Mouse (Mus musculus) liver, embryonic 11.5 days (tissue): ENCODE results near the gene Snx29. TPM values are rescaled to one million over a fixed set of nuclear protein-coding genes. Genes with fewer than 3 reads are reported as not detected.

ENCODE experiments used
- ATAC-seq: fragments of 200-750 bp; cut with Nextera tagmentation; replicated peaks from 2 replicates; pipeline ENCODE4 v1.8.0; 2017; ENCODE audit warnings: moderate number of reproducible peaks, mild to moderate bottlenecking, moderate TSS enrichment, moderate library complexity; ENCODE audit not compliant: low FRiP score
- DNase-seq: peaks from one replicate; pipeline ENCODE4 v3.0.0-alpha.2; 2017; ENCODE audit warnings: low spot score
- H3K27ac ChIP-seq: fragments of 300-500 bp; sonication (generic); 2 replicates; pipeline ENCODE4 v1.5.1; 2014; ENCODE audit warnings: mild to moderate bottlenecking, low read depth, low read length, control low read depth
- H3K27me3 ChIP-seq: fragments of 300-500 bp; sonication (generic); replicated peaks from 2 replicates; pipeline ENCODE4 v1.6.1; 2014; ENCODE audit warnings: low read length, mixed read lengths; ENCODE audit not compliant: control insufficient read depth, insufficient read depth
- H3K36me3 ChIP-seq: fragments of 300-500 bp; sonication (generic); 2 replicates; pipeline ENCODE4 v1.6.1; 2014; ENCODE audit warnings: mild to moderate bottlenecking, low read length, moderate library complexity, mixed read lengths; ENCODE audit not compliant: control insufficient read depth, insufficient read depth
- H3K4me1 ChIP-seq: fragments of 300-500 bp; sonication (generic); replicated peaks from 2 replicates; pipeline ENCODE4 v1.6.1; 2014; ENCODE audit warnings: low read length, mixed read lengths; ENCODE audit not compliant: control insufficient read depth, insufficient read depth
- H3K4me2 ChIP-seq: fragments of 300-500 bp; sonication (generic); 2 replicates; pipeline ENCODE4 v1.6.1; 2014; ENCODE audit warnings: mild to moderate bottlenecking, control low read depth, moderate library complexity
- H3K4me3 ChIP-seq: fragments of 300-500 bp; sonication (generic); 2 replicates; pipeline ENCODE4 v1.5.1; 2014; ENCODE audit warnings: low read depth, low read length, control low read depth
- H3K9ac ChIP-seq: fragments of 300-500 bp; sonication (generic); 2 replicates; pipeline ENCODE4 v1.6.1; 2014; ENCODE audit warnings: low read depth, low read length, control low read depth
- H3K9me3 ChIP-seq: fragments of 300-500 bp; sonication (generic); 2 replicates; pipeline ENCODE4 v1.6.1; 2016; ENCODE audit warnings: low read length, inconsistent platforms, mixed read lengths; ENCODE audit not compliant: control insufficient read depth
- WGBS: fragments of 180-500 bp; shearing (Covaris S2); extraction: QIAGEN DNeasy Blood & Tissue Kit; methylation state at CpG from one replicate; pipeline ENCODE4 v1.1.7; 2014; 5-methylcytosine and 5-hydroxymethylcytosine counted together
- polyA plus RNA-seq: library from polyadenylated mRNA; unstranded; fragments of >200 nt; fragmentation: Nextera tagmentation; extraction: Ambion mirVana; gene quantifications from 2 replicates; pipeline ENCODE4 v1.2.1, GENCODE M21; 2014

The Snx29 gene
- polyA plus RNA-seq, 1 experiment from 2014 or later, result 5.1 TPM

DNA sequence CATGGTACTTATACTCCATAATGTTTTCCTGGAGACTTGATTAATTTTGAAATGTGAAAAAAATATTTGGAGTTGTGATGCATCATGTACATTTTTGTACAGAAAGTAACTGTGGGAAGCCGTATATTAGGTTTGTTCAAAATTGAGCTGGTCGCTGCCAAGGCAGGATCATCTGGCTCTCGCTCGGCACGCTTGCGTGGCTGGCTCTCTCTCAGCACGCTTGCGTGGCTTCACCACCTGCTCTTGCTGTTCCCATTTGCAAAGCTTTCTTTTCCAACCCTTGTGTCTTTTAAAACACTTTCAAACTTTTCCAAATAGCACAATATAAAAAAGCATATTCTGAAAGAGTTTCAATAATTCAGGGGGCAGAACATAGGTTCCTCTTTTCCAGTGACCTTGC lies 317.2 kb downstream of the Snx29 start:
- no peak for DNase-seq
- Histone ChIP-seq H3K4me2 (no peak overlapping the region), H3K9ac (no peak overlapping the region), H3K4me1 (peaks cover 4% of the 10 kb centered on the region), H3K36me3 (no peaks in the 10 kb centered on the region), H3K27ac (no peak overlapping the region), H3K4me3 (no peak overlapping the region), H3K27me3 (no peaks in the 10 kb centered on the region), H3K9me3 (no peaks in the 10 kb centered on the region)
- WGBS, result 93% methylated on average over 8 of the region's 8 CpGs
- no peak for ATAC-seq

DNA sequence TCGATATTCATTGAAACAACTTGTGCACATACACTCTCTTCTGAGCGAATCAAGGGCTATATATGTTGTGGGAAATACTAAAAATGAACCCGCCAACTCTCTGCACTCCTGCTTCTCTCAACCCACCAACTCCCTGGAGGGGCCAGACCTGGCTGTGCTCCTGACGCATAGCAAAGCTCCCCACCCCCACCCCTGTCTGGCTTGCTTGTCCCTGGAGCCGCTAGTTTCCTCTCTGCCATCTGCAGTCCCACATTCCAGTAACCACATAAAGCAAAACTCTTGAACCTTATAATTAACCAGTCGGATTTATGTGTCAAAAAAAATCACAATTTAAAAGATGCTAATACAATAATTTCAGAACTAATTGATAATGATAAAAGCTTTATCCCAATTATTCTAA lies 320.9 kb downstream of the Snx29 start:
- no peak overlapping the region for H3K4me3 ChIP-seq
- WGBS, result 66% methylated on average over 6 of the region's 6 CpGs
- no peak for ATAC-seq
- no peaks in the 10 kb centered on the region for H3K9me3 ChIP-seq
- no peaks in the 10 kb centered on the region for H3K27me3 ChIP-seq
- H3K4me1 ChIP-seq, result no peaks in the 10 kb centered on the region
- H3K4me2 ChIP-seq, result no peak overlapping the region
- no peak overlapping the region for H3K27ac ChIP-seq
- no peak for DNase-seq
- H3K36me3 ChIP-seq, result no peaks in the 10 kb centered on the region
- H3K9ac ChIP-seq, result no peak overlapping the region

DNA sequence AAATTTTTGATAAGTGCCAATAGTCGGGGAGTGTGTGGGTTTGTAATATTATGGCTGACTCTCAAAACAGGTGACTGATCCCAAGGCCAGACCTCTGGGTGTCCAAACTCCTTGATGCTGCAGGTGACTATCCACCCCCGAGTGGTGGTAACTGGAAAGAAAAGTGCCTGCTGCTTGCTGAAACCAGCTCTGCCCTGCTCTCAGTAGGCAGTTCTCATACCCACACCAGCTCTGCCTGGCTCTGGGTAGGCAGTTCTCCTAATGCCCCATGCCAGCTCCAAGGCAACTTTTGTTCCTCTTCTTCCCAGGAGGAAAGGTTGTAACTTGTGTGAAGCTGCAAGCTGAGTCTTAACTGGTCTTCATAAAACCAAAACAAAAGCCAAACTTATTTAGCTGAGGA lies 321.7 kb downstream of the Snx29 start:
- no peaks in the 10 kb centered on the region for H3K36me3 ChIP-seq
- no peak for ATAC-seq
- DNase-seq, result no peak
- no peak overlapping the region for H3K4me2 ChIP-seq
- no peaks in the 10 kb centered on the region for H3K4me1 ChIP-seq
- H3K27me3 ChIP-seq, result no peaks in the 10 kb centered on the region
- no peak overlapping the region for H3K27ac ChIP-seq
- H3K9ac ChIP-seq, result no peak overlapping the region
- WGBS, result 73% methylated on average over 2 of the region's 2 CpGs
- H3K4me3 ChIP-seq, result no peak overlapping the region
- H3K9me3 ChIP-seq, result no peaks in the 10 kb centered on the region

DNA sequence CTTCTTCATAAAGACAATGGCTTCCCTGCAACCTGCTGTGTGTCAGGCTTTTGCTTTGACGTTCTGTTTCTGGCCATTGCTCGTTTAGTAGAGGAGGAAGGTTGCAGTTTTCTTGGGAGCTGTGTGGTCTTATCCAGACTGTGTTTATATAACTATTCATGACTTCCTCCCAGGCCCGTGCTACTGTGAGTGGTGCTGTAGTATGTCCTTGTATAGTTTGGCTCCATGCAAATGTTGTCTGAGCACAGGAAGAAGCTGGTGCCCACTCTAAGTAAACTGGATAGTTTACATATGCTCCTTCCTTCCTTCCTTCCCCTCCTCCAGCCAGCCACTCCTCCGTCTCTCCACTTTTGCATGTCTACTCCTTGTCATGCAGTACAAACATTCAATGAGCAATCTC lies 323.0 kb downstream of the Snx29 start:
- H3K36me3 ChIP-seq, result no peaks in the 10 kb centered on the region
- DNase-seq (no peak), ATAC-seq (no peak)
- H3K4me3 ChIP-seq, result no peak overlapping the region
- no peaks in the 10 kb centered on the region for H3K4me1 ChIP-seq
- no peaks in the 10 kb centered on the region for H3K27me3 ChIP-seq
- H3K9ac ChIP-seq, result no peak overlapping the region
- 0 out of 2 replicates have a peak overlapping the region, but pooled peaks have one; percentile 17 for H3K27ac ChIP-seq
- 32% methylated on average over 4 of the region's 4 CpGs for WGBS
- no peak overlapping the region for H3K4me2 ChIP-seq
- no peaks in the 10 kb centered on the region for H3K9me3 ChIP-seq

DNA sequence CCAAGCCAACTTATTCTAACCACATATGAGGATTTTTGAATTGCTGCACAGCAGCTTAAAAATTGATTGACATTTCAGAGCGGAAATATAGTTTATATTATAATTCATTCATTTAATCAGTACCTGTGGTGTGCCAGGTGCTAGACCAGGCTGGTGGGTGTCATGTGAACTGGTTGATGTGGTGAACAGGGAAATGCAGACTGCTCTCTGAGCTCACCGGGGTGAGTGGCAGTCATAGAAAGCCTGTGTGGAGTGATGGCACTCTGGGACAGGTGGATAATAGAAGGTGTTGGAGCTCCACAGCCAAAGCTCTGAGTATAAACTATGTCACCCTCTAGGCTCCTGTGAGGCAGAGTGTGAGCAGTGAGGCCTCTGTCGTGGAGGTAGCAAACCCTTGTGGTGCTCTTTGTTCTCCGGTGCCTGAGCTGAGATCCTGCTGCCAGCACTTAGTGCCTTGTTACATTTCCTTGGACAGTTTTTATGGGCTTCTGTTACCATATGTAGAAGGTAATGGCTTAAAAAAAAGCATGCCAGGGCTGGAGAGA lies 324.1 kb downstream of the Snx29 start:
- Histone ChIP-seq H3K27ac (no peak overlapping the region), H3K4me1 (no peaks in the 10 kb centered on the region), H3K27me3 (no peaks in the 10 kb centered on the region), H3K9ac (no peak overlapping the region), H3K4me2 (no peak overlapping the region), H3K36me3 (no peaks in the 10 kb centered on the region), H3K4me3 (no peak overlapping the region), H3K9me3 (no peaks in the 10 kb centered on the region)
- ATAC-seq, result no peak
- no peak for DNase-seq
- WGBS, result 83% methylated on average over 4 of the region's 4 CpGs

DNA sequence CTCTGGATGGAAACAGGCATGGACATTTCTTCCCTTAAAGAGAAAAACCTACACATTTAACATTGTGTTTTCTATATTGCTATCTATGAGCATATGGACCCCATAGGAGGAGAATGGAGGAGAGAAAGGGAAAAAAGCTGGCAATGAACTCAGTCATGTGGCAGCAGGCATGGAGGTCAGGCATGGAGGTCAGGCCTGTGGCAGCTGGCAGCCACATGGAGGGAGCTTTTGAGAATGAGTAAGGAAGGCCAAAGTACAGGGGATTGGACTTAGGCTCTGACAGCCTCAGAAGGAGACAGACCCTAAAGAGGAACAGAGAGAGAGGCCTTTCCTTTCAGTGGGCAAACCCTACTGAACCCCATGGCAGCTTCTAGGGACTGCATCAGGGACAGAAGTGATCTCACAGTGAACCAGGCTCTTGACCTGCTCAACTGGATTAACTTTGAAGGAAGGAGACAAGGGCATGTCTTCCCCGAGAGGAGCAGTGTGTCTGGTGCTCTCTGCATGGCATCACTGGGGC lies 325.5 kb downstream of the Snx29 start:
- WGBS, result 67% methylated on average over 1 of the region's 1 CpGs
- no peak overlapping the region for H3K27ac ChIP-seq
- no peak for DNase-seq

DNA sequence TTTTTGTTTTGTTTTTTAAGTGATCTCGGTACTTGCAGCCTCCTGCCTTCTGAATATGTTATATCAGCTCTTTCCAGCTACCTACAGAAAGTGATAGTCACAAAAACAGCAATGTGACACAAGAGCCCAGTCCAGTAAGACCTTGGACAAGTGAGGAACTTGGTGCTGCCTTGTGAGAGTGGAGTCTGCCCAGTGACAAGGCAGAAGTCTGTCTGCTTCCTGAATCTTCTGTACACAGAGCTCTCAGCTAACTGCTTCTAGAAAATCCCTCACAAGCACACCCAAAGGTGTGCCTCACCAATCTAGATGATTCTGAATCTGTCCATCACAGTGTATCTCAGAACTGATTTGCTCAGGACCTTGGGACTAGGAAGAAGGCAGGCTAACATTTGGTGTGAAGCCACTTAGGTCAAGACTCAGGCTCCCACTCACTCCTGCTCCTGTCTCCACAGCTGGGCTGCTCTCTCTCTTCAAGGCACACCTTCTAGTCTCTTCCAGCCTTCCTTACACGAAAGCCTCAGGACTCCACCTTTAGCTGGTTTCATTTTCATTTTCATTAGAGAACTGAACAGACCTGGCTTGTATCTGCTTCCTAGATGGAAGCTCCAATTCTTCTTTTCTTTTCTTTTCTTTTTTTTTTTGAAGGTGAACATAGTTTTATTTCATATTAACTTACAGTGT lies 330.1 kb downstream of the Snx29 start:
- no peak overlapping the region for H3K27ac ChIP-seq
- H3K4me2 ChIP-seq, result no peak overlapping the region
- H3K4me3 ChIP-seq, result no peak overlapping the region
- no peaks in the 10 kb centered on the region for H3K9me3 ChIP-seq
- H3K9ac ChIP-seq, result no peak overlapping the region
- H3K36me3 ChIP-seq, result no peaks in the 10 kb centered on the region
- WGBS, result 66% methylated on average over 2 of the region's 2 CpGs
- no peaks in the 10 kb centered on the region for H3K4me1 ChIP-seq
- no peaks in the 10 kb centered on the region for H3K27me3 ChIP-seq
- DNase-seq, result no peak
- no peak for ATAC-seq

More for the DNA sequence above, 325.5 kb downstream of the Snx29 start:
- Histone ChIP-seq H3K9me3 (no peaks in the 10 kb centered on the region), H3K4me3 (no peak overlapping the region), H3K9ac (no peak overlapping the region), H3K4me2 (no peak overlapping the region), H3K36me3 (no peaks in the 10 kb centered on the region), H3K27me3 (no peaks in the 10 kb centered on the region), H3K4me1 (no peaks in the 10 kb centered on the region)
- no peak for ATAC-seq

DNA sequence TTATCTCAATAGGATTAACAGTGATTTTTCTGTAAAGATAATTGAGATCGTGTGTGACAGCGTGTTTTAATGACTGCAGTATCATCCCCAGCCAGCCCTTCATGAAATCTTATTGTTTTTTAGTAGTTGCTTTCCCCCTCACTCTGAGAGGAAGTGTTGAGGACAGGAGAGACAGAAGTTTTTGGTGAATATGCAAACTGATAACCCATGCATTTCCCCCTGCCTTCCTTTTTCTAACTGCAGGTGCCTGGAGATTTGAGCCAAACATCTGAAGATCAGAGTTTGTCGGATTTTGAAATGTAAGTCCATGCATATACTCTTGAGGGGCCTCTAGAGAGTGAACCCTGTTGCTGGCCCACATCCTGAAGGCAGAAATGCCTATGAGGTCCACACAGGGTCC lies 333.2 kb downstream of the Snx29 start:
- ATAC-seq (no peak), DNase-seq (no peak)
- H3K9me3 ChIP-seq, result no peaks in the 10 kb centered on the region
- H3K27ac ChIP-seq, result no peak overlapping the region
- H3K4me1 ChIP-seq, result no peaks in the 10 kb centered on the region
- WGBS, result 68% methylated on average over 3 of the region's 3 CpGs
- no peak overlapping the region for H3K9ac ChIP-seq
- no peaks in the 10 kb centered on the region for H3K36me3 ChIP-seq
- H3K27me3 ChIP-seq, result no peaks in the 10 kb centered on the region
- no peak overlapping the region for H3K4me2 ChIP-seq
- no peak overlapping the region for H3K4me3 ChIP-seq

DNA sequence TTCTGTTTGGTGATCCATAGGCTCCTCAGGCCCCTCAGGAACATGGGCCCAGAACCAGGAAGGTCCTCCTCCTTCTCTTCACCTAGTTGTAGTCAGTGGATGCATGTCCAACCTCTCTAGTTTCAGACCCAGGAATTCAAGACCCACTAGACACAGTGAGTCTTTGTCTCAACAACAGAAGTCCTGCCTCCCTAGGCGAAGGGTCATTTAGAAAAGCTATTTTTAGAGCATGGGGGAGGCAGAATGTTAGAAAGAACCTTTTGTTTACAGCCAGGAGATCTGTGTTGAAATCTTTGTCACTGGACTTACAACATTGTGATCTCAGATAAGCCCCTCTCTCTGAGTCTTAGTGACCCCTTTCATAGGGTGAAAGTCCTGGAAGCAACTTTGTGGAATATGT lies 334.4 kb downstream of the Snx29 start:
- H3K27ac ChIP-seq, result no peak overlapping the region
- DNase-seq (no peak), ATAC-seq (no peak)
- no peaks in the 10 kb centered on the region for H3K27me3 ChIP-seq
- WGBS, result 57% methylated on average over 1 of the region's 1 CpGs
- no peaks in the 10 kb centered on the region for H3K4me1 ChIP-seq
- H3K4me3 ChIP-seq, result no peak overlapping the region
- H3K4me2 ChIP-seq, result no peak overlapping the region
- H3K9me3 ChIP-seq, result no peaks in the 10 kb centered on the region
- H3K36me3 ChIP-seq, result no peaks in the 10 kb centered on the region
- no peak overlapping the region for H3K9ac ChIP-seq
